Mouse (Mus musculus) kidney, postnatal 0 days (tissue): ENCODE results near the gene Mcf2l. TPM values are rescaled to one million over a fixed set of nuclear protein-coding genes. Genes with fewer than 3 reads are reported as not detected.

ENCODE experiments used
- ATAC-seq: fragments of 200-750 bp; cut with Nextera tagmentation; replicated peaks from 2 replicates; pipeline ENCODE4 v1.8.0; 2017; ENCODE audit warnings: low read depth, moderate number of reproducible peaks, moderate TSS enrichment, moderate library complexity; ENCODE audit not compliant: low FRiP score
- DNase-seq: peaks from one replicate; pipeline ENCODE4 v3.0.0-alpha.2; 2016; ENCODE audit warnings: low spot score
- H3K27ac ChIP-seq: fragments of 300-500 bp; sonication (generic); 2 replicates; pipeline ENCODE4 v1.5.1; 2014; ENCODE audit warnings: mild to moderate bottlenecking
- H3K27me3 ChIP-seq: fragments of 300-500 bp; sonication (generic); 2 replicates; pipeline ENCODE4 v1.6.1; 2014; ENCODE audit warnings: low read length, mixed read lengths; ENCODE audit not compliant: insufficient read depth
- H3K36me3 ChIP-seq: fragments of 300-500 bp; sonication (generic); 2 replicates; pipeline ENCODE4 v1.6.1; 2014; ENCODE audit warnings: low read length, mixed read lengths; ENCODE audit not compliant: insufficient read depth
- H3K4me1 ChIP-seq: fragments of 300-500 bp; sonication (generic); replicated peaks from 2 replicates; pipeline ENCODE4 v1.6.1; 2014; ENCODE audit warnings: antibody characterized with exemption, low read length, mixed read lengths; ENCODE audit not compliant: insufficient read depth
- H3K4me2 ChIP-seq: fragments of 300-500 bp; sonication (generic); 2 replicates; pipeline ENCODE4 v1.6.1; 2014; ENCODE audit warnings: mild to moderate bottlenecking, low read length, moderate library complexity, mixed read lengths
- H3K4me3 ChIP-seq: fragments of 300-500 bp; sonication (generic); replicated peaks from 2 replicates; pipeline ENCODE4 v1.5.1; 2014; ENCODE audit warnings: low read depth, low read length
- H3K9ac ChIP-seq: fragments of 300-500 bp; sonication (generic); 2 replicates; pipeline ENCODE4 v1.6.1; 2014; ENCODE audit warnings: low read depth, low read length
- H3K9me3 ChIP-seq: fragments of 300-500 bp; sonication (generic); replicated peaks from 2 replicates; pipeline ENCODE4 v1.6.1; 2016; ENCODE audit warnings: low read length, inconsistent platforms, mixed read lengths
- CTCF ChIP-seq: IDR thresholded peaks from 2 replicates; pipeline ENCODE4 v1.5.1; 2016; ENCODE audit warnings: antibody characterized with exemption, low read depth, mild to moderate bottlenecking, moderate library complexity
- WGBS: fragments of 180-500 bp; shearing (Covaris S2); extraction: QIAGEN DNeasy Blood & Tissue Kit; methylation state at CpG from one replicate; pipeline ENCODE4 v1.1.7; 2014; 5-methylcytosine and 5-hydroxymethylcytosine counted together
- polyA plus RNA-seq: library from polyadenylated mRNA; unstranded; fragments of >200 nt; fragmentation: Nextera tagmentation; extraction: Ambion mirVana; gene quantifications from 2 replicates; pipeline ENCODE4 v1.2.1, GENCODE M21; 2015

The Mcf2l gene
- polyA plus RNA-seq, 1 experiment from 2014 or later, result 11.2 TPM

- H3K4me3 ChIP-seq, result no peak overlapping the region
- no peak overlapping the region for H3K9ac ChIP-seq
- TF ChIP-seq CTCF, result no peak
- no peaks in the 10 kb centered on the region for H3K9me3 ChIP-seq
- no peaks in the 10 kb centered on the region for H3K27me3 ChIP-seq
- DNase-seq (no peak), ATAC-seq (no peak)
- no peak overlapping the region for H3K27ac ChIP-seq
- 88% methylated on average over 5 of the region's 5 CpGs for WGBS
- no peaks in the 10 kb centered on the region for H3K36me3 ChIP-seq
- peaks cover 9% of the 10 kb centered on the region; the same call in 1 of the 2 replicates for H3K4me1 ChIP-seq
- no peak overlapping the region for H3K4me2 ChIP-seq
Measured at GRCm38 (mm10) chr8:12870656-12871055, 3.0 kb upstream of the Mcf2l start.

- Histone ChIP-seq H3K4me1 (peaks cover 13% of the 10 kb centered on the region; the same call in 1 of the 2 replicates), H3K4me2 (no peak overlapping the region), H3K27me3 (no peaks in the 10 kb centered on the region), H3K36me3 (no peaks in the 10 kb centered on the region), H3K9me3 (no peaks in the 10 kb centered on the region), H3K4me3 (no peak overlapping the region), H3K9ac (0 out of 2 replicates have a peak overlapping the region, but pooled peaks have one; percentile 27), H3K27ac (no peak overlapping the region)
- ATAC-seq (no peak), DNase-seq (no peak)
- TF ChIP-seq CTCF, result no peak
- WGBS, result 25% methylated on average over 5 of the region's 5 CpGs
Measured at GRCm38 (mm10) chr8:12871461-12871860, 2.1 kb upstream of the Mcf2l start.

GRCm38 (mm10) chr8:12872983-12873356, 636 bp upstream of the Mcf2l start:
- no peak for DNase-seq
- TF ChIP-seq CTCF, result no peak
- no peaks in the 10 kb centered on the region for H3K36me3 ChIP-seq
- 4% methylated on average over 9 of the region's 9 CpGs for WGBS
- H3K4me1 ChIP-seq, result peaks cover 13% of the 10 kb centered on the region; the same call in 1 of the 2 replicates
- H3K27ac ChIP-seq, result no peak overlapping the region
- no peaks in the 10 kb centered on the region for H3K9me3 ChIP-seq
- no peak overlapping the region for H3K9ac ChIP-seq
- H3K4me3 ChIP-seq, result peak overlapping the region; percentile 47
- no peaks in the 10 kb centered on the region for H3K27me3 ChIP-seq
- ATAC-seq, result no peak
- peak overlapping the region; percentile 70 for H3K4me2 ChIP-seq

GRCm38 (mm10) chr8:12874194-12874791, 687 bp downstream of the Mcf2l start:
- Histone ChIP-seq H3K4me2 (peak overlapping the region; percentile 70), H3K4me3 (peak overlapping the region; percentile 47), H3K27me3 (no peaks in the 10 kb centered on the region), H3K9me3 (no peaks in the 10 kb centered on the region), H3K36me3 (no peaks in the 10 kb centered on the region), H3K9ac (peak overlapping the region; percentile 46; the same call in 1 of the 2 replicates), H3K4me1 (peaks cover 13% of the 10 kb centered on the region; the same call in 1 of the 2 replicates), H3K27ac (peak overlapping the region; percentile 73)
- TF ChIP-seq CTCF, result no peak
- peak; percentile 19 for DNase-seq
- ATAC-seq, result peak; percentile 38
- WGBS, result 13% methylated on average over 8 of the region's 8 CpGs

GRCm38 (mm10) chr8:12874971-12875370, 1.4 kb downstream of the Mcf2l start:
- H3K27me3 ChIP-seq, result no peaks in the 10 kb centered on the region
- no peak for TF ChIP-seq CTCF
- no peaks in the 10 kb centered on the region for H3K9me3 ChIP-seq
- DNase-seq (no peak), ATAC-seq (no peak)
- peak overlapping the region; percentile 70; the same call in 1 of the 2 replicates for H3K4me2 ChIP-seq
- H3K36me3 ChIP-seq, result no peaks in the 10 kb centered on the region
- 77% methylated on average over 4 of the region's 4 CpGs for WGBS
- peak overlapping the region; percentile 73 for H3K27ac ChIP-seq
- no peak overlapping the region for H3K4me3 ChIP-seq
- H3K9ac ChIP-seq, result no peak overlapping the region
- H3K4me1 ChIP-seq, result peaks cover 13% of the 10 kb centered on the region; the same call in 1 of the 2 replicates

- no peak for ATAC-seq
- TF ChIP-seq CTCF, result no peak
- Histone ChIP-seq H3K27ac (no peak overlapping the region), H3K4me2 (no peak overlapping the region), H3K9ac (no peak overlapping the region), H3K9me3 (no peaks in the 10 kb centered on the region), H3K4me1 (peaks cover 13% of the 10 kb centered on the region; the same call in 1 of the 2 replicates), H3K36me3 (no peaks in the 10 kb centered on the region), H3K4me3 (no peak overlapping the region), H3K27me3 (no peaks in the 10 kb centered on the region)
- WGBS, result 51% methylated on average over 6 of the region's 6 CpGs
- DNase-seq, result no peak
Measured at GRCm38 (mm10) chr8:12877126-12877525, 3.5 kb downstream of the Mcf2l start.
